Mouse (Mus musculus): Measurements from ENCODE around the gene Cfdp1.

Cfdp1 gene

GRCm38 (mm10) chr8:111740301-111740711 is 113.8 kb downstream of the Cfdp1 start:
- DNase-seq (ENCODE audit: low spot score) = no peak

- peak; percentile 64 for DNase-seq (ENCODE audit: low spot score)
These were observed 114.5 kb downstream of the Cfdp1 start for GRCm38 (mm10) chr8:111739604-111740003.

GRCm38 (mm10) chr8:111738867-111739266 is 115.2 kb downstream of the Cfdp1 start:
- DNase-seq (ENCODE audit: low spot score) = peak; percentile 48

- DNase-seq (ENCODE audit: low spot score) = peak; percentile 89
These were observed 117.8 kb downstream of the Cfdp1 start for GRCm38 (mm10) chr8:111736321-111736720.

- DNase-seq (ENCODE audit: low spot score) = peak; percentile 43
These were observed 118.3 kb downstream of the Cfdp1 start for GRCm38 (mm10) chr8:111735791-111736190.

- peak; percentile 53 for DNase-seq (ENCODE audit: low spot score)
These were observed 118.7 kb downstream of the Cfdp1 start for GRCm38 (mm10) chr8:111735335-111735761.

GRCm38 (mm10) chr8:111734244-111734960 is 119.7 kb downstream of the Cfdp1 start:
- no peak for DNase-seq (ENCODE audit: low spot score)

GRCm38 (mm10) chr8:111733581-111734243 is 120.4 kb downstream of the Cfdp1 start:
- no peak for DNase-seq (ENCODE audit: low spot score)

- DNase-seq (ENCODE audit: low spot score) = peak; percentile 42
These were observed 121.5 kb downstream of the Cfdp1 start for GRCm38 (mm10) chr8:111732406-111733085.

- DNase-seq (ENCODE audit: low spot score) = peak; percentile 99
These were observed 122.1 kb downstream of the Cfdp1 start for GRCm38 (mm10) chr8:111732004-111732403.

- DNase-seq (ENCODE audit: low spot score) = peak; percentile 54
These were observed 122.7 kb downstream of the Cfdp1 start for GRCm38 (mm10) chr8:111731231-111731977.

GRCm38 (mm10) chr8:111729233-111730170 is 124.6 kb downstream of the Cfdp1 start:
- no peak for DNase-seq (ENCODE audit: low spot score)

- no peak for DNase-seq (ENCODE audit: low spot score)
These were observed 125.6 kb downstream of the Cfdp1 start for GRCm38 (mm10) chr8:111728481-111728880.

GRCm38 (mm10) chr8:111727553-111727952 is 126.5 kb downstream of the Cfdp1 start:
- no peak for DNase-seq (ENCODE audit: low spot score)

- peak; percentile 91 for DNase-seq (ENCODE audit: low spot score)
These were observed 127.8 kb downstream of the Cfdp1 start for GRCm38 (mm10) chr8:111726102-111726900.

GRCm38 (mm10) chr8:111725341-111725740 is 128.8 kb downstream of the Cfdp1 start:
- peak; percentile 39 for DNase-seq (ENCODE audit: low spot score)

- peak; percentile 76 for DNase-seq (ENCODE audit: low spot score)
These were observed 134.0 kb downstream of the Cfdp1 start for GRCm38 (mm10) chr8:111720115-111720544.

GRCm38 (mm10) chr8:111718937-111719336 is 135.2 kb downstream of the Cfdp1 start:
- DNase-seq (ENCODE audit: low spot score) = no peak

Data from MN1 (cell line).